Mouse (Mus musculus) gonadal fat pad, adult 2 months (tissue): Measurements from ENCODE around the gene Unc93a. TPM values are rescaled to one million over a fixed set of nuclear protein-coding genes. Genes with fewer than 3 reads are reported as not detected.
"Not testable (repeated sequence)": the region's sequence is repeated elsewhere in the genome, so short reads cannot be mapped to it uniquely, and the experiment has no call there.

Experiments
- DNase-seq: peaks from one replicate; pipeline ENCODE4 v3.0.0-alpha.2; 2012; ENCODE audit warnings: low read depth
- polyA plus RNA-seq: library from polyadenylated mRNA; depleted of rRNA; stranded (reverse); fragments of >200 nt; gene quantifications from 2 replicates; pipeline ENCODE4 v1.2.3, GENCODE M21; 2012; rRNA removed

Gene Unc93a
- polyA plus RNA-seq, 1 experiment: 1.2 TPM

- not testable (repeated sequence) for DNase-seq
Observed at GRCm38 (mm10) chr17:13069227-13069626, 62.4 kb downstream of the Unc93a start.

- not testable (repeated sequence) for DNase-seq
Observed at GRCm38 (mm10) chr17:13067864-13068385, 63.7 kb downstream of the Unc93a start.

GRCm38 (mm10) chr17:13062882-13063281 lies 68.7 kb downstream of the Unc93a start:
- not testable (repeated sequence) for DNase-seq

GRCm38 (mm10) chr17:13060804-13061203 lies 70.8 kb downstream of the Unc93a start, which contains the start of gene Tcp10b:
Tcp10b (plus strand) TSS chr17:13061104.
- not testable (repeated sequence) for DNase-seq

Other genes with a start within 250 kb of the Unc93a start
- gene Pnldc1, start 221.6 kb downstream of the Unc93a start, polyA plus RNA-seq: 4.4 and 5.2 TPM in 2 replicates
- gene Tcp1, start 216.1 kb downstream of the Unc93a start, polyA plus RNA-seq: 76.0 and 91.3 TPM in 2 replicates
- 26.7 and 27.6 TPM in 2 replicates for gene Mrpl18, start 215.5 kb downstream of the Unc93a start, polyA plus RNA-seq
- gene Acat3, start 191.2 kb downstream of the Unc93a start, polyA plus RNA-seq: 8.9 and 10.2 TPM in 2 replicates
- gene Acat2, start 171.1 kb downstream of the Unc93a start, polyA plus RNA-seq: 85.2 and 92.9 TPM in 2 replicates
- gene Wtap, start 137.6 kb downstream of the Unc93a start, polyA plus RNA-seq: 19.7 and 23.7 TPM in 2 replicates
- gene Sod2, start 125.0 kb downstream of the Unc93a start, polyA plus RNA-seq: 384 and 499 TPM in 2 replicates
- gene Gpr31b, start 79.5 kb downstream of the Unc93a start, polyA plus RNA-seq: 0.39 and 0.42 TPM in 2 replicates
- gene Tcp10b, start 70.7 kb downstream of the Unc93a start, polyA plus RNA-seq: 0.73 and 0.85 TPM in 2 replicates
- gene Smok2a, start 89.4 kb upstream of the Unc93a start, polyA plus RNA-seq: not detected in 2 replicates
- not detected in 2 replicates for gene Smok2b, start 98.4 kb upstream of the Unc93a start, polyA plus RNA-seq
- gene Tcp10c, start 222.8 kb upstream of the Unc93a start, polyA plus RNA-seq: 0.20 and 0.82 TPM in 2 replicates